Mouse (Mus musculus) heart, postnatal 0 days (tissue): ENCODE data around the gene Pcbp1. TPM values are rescaled to one million over a fixed set of nuclear protein-coding genes. Genes with fewer than 3 reads are reported as not detected.

Source experiments
- ATAC-seq: fragments of 200-750 bp; cut with Nextera tagmentation; 2 replicates; pipeline ENCODE4 v1.8.0; 2017; ENCODE audit warnings: low read depth, moderate number of reproducible peaks, moderate library complexity; ENCODE audit not compliant: insufficient read depth
- DNase-seq: peaks from one replicate; pipeline ENCODE4 v3.0.0-alpha.2; 2016; ENCODE audit warnings: low spot score
- H3K27ac ChIP-seq: fragments of 300-500 bp; sonication (generic); 2 replicates; pipeline ENCODE4 v1.5.1; 2014; ENCODE audit warnings: low read depth, mild to moderate bottlenecking
- H3K27me3 ChIP-seq: fragments of 300-500 bp; sonication (generic); 2 replicates; pipeline ENCODE4 v1.6.1; 2014; ENCODE audit warnings: low read length, mixed read lengths; ENCODE audit not compliant: control insufficient read depth, insufficient read depth
- H3K36me3 ChIP-seq: fragments of 300-500 bp; sonication (generic); replicated peaks from 2 replicates; pipeline ENCODE4 v1.6.1; 2014; ENCODE audit warnings: low read length, mixed read lengths; ENCODE audit not compliant: control insufficient read depth, insufficient read depth
- H3K4me1 ChIP-seq: fragments of 300-500 bp; sonication (generic); 2 replicates; pipeline ENCODE4 v1.6.1; 2014; ENCODE audit warnings: antibody characterized with exemption; ENCODE audit not compliant: control insufficient read depth, insufficient read depth
- H3K4me2 ChIP-seq: fragments of 300-500 bp; sonication (generic); 2 replicates; pipeline ENCODE4 v1.6.1; 2014; ENCODE audit warnings: low read depth, mild to moderate bottlenecking, low read length, moderate library complexity
- H3K4me3 ChIP-seq: fragments of 300-500 bp; sonication (generic); 2 replicates; pipeline ENCODE4 v1.5.1; 2014; ENCODE audit warnings: low read depth, low read length
- H3K9ac ChIP-seq: fragments of 300-500 bp; sonication (generic); replicated peaks from 2 replicates; pipeline ENCODE4 v1.6.1; 2014; ENCODE audit warnings: low read depth, low read length, mixed read lengths
- H3K9me3 ChIP-seq: fragments of 300-500 bp; sonication (generic); replicated peaks from 2 replicates; pipeline ENCODE4 v1.6.1; 2016; ENCODE audit warnings: low read length; ENCODE audit not compliant: control insufficient read depth
- CTCF ChIP-seq: IDR thresholded peaks from 2 replicates; pipeline ENCODE4 v1.5.1; 2016; ENCODE audit warnings: antibody characterized with exemption, control low read depth, low read depth
- EP300 ChIP-seq: IDR thresholded peaks from 2 replicates; pipeline ENCODE4 v1.6.1; 2016; ENCODE audit warnings: antibody characterized with exemption, low read depth
- WGBS: fragments of 180-500 bp; shearing (Covaris S2); extraction: QIAGEN DNeasy Blood & Tissue Kit; methylation state at CpG from one replicate; pipeline ENCODE4 v1.1.7; 2014; 5-methylcytosine and 5-hydroxymethylcytosine counted together
- polyA plus RNA-seq: library from polyadenylated mRNA; unstranded; fragments of >200 nt; fragmentation: Nextera tagmentation; extraction: Ambion mirVana; gene quantifications from 2 replicates; pipeline ENCODE4 v1.2.1, GENCODE M21; 2015
- total RNA-seq: library from RNA; depleted of rRNA; stranded (reverse); fragments of >200 nt; gene quantifications from 2 replicates; pipeline ENCODE4 v1.2.3, GENCODE M21; 2014; ENCODE audit warnings: low replicate concordance

The Pcbp1 gene
- total and polyA plus RNA-seq, 2 experiments from 2014 or later = 55.2 to 285 TPM

DNA sequence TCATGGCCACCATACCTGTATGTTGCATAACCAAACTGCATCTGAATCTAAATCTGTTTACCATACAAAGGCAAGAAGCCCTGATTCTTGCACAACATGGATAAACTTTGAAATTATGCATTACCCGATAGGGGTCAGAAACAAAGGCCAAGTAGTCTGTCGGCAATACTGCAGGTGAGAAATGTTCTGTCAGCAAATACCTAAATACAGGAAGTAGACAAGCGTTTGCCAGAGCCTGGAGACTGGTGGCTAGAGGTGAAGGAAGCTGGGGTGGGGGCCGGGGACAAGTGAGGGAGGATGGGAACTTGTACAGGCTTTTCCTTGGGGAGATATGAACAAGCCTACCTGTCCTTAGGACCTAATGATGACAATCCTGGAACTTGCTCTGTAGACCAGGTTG lies 15.1 kb downstream of the Pcbp1 start:
- Histone ChIP-seq H3K27me3 (no peaks in the 10 kb centered on the region), H3K4me3 (no peak overlapping the region), H3K36me3 (no peaks in the 10 kb centered on the region), H3K4me1 (no peaks in the 10 kb centered on the region; the same call in 1 of the 2 replicates), H3K9me3 (no peaks in the 10 kb centered on the region), H3K27ac (no peak overlapping the region), H3K4me2 (no peak overlapping the region), H3K9ac (no peak overlapping the region)
- no peak for TF ChIP-seq EP300
- TF ChIP-seq CTCF = no peak
- ATAC-seq = no peak
- 56% methylated on average over 4 of the region's 4 CpGs for WGBS
- DNase-seq = no peak

DNA sequence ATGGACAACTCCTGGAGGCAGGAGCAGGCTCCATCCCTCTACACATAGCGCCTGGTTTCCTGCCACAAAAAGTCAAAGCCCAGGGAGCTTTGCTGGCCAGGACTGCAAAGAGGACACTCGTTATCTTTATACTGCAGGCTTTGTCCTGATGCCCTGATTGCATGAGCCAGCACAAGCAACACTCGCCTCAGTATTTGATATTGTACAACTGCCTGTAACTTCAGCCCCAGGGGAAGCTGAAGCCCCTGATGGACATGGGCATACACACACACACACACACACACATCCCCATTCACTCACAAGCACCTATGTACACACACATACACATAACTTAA lies 16.3 kb downstream of the Pcbp1 start:
- WGBS = 47% methylated on average over 3 of the region's 3 CpGs
- H3K9ac ChIP-seq = no peak overlapping the region
- ATAC-seq (no peak), DNase-seq (no peak)
- H3K36me3 ChIP-seq = no peaks in the 10 kb centered on the region
- H3K4me3 ChIP-seq = no peak overlapping the region
- H3K4me2 ChIP-seq = no peak overlapping the region
- no peak for TF ChIP-seq CTCF
- TF ChIP-seq EP300 = no peak
- H3K27me3 ChIP-seq = no peaks in the 10 kb centered on the region
- peaks cover 7% of the 10 kb centered on the region; the same call in 1 of the 2 replicates for H3K4me1 ChIP-seq
- H3K9me3 ChIP-seq = no peaks in the 10 kb centered on the region
- no peak overlapping the region for H3K27ac ChIP-seq

DNA sequence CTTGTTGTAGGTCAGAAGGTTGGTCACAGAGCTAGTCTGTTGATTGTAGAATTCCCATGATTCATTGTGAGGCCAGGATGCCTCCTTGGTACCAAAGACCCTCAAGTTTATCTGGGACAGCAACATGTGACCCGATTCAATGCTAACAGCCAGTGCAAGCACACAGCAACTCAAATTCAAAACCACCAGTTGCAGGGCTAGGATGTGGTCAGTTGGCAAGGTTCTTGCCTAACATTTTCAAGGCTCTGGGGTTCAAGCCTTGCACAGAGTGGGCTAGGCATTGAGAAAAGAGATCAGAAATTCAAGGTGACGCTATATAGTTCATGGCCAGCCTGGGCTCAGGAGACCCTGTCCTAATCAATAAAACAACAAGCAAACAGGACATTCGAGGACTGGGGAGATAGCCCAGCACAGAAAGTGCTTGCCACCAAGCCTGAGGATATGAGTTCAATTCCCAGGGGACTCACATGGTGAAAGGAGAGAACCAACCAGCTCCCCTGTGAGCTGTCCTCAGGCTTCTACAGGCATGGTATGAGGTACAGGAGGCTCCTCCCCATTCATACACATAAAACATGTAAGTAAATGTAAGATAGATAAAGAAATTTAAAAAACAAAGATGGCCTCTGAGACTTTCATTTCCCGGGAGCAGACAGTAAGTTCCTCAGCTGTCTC lies 16.8 kb downstream of the Pcbp1 start:
- Histone ChIP-seq H3K27me3 (no peaks in the 10 kb centered on the region), H3K27ac (no peak overlapping the region), H3K9me3 (no peaks in the 10 kb centered on the region), H3K4me2 (no peak overlapping the region), H3K4me1 (peaks cover 7% of the 10 kb centered on the region; the same call in 1 of the 2 replicates), H3K36me3 (no peaks in the 10 kb centered on the region), H3K9ac (no peak overlapping the region), H3K4me3 (no peak overlapping the region)
- 57% methylated on average over 4 of the region's 4 CpGs for WGBS
- DNase-seq (no peak), ATAC-seq (no peak)
- no peak for TF ChIP-seq CTCF
- TF ChIP-seq EP300 = no peak

DNA sequence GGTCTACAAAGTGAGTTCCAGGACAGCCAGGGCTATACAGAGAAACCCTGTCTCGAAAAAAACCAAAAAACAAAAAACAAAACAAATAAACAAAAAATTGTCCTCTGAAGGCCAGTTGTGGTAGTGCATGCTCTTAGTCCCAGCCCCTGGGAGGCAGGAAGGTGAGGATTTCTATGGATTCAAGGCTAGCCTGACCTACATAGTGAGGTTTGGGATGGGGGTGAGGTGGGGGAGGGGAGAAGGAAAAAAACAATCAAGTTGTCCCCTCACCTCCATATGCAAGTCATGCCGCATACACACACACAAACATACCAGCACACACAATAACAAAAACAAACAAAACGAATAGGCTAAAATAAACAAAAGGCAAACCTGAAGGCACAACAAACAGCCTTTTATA lies 17.4 kb downstream of the Pcbp1 start:
- no peak overlapping the region for H3K4me2 ChIP-seq
- no peaks in the 10 kb centered on the region for H3K9me3 ChIP-seq
- TF ChIP-seq EP300 (no peak), CTCF (no peak)
- no peak overlapping the region for H3K27ac ChIP-seq
- WGBS = 71% methylated on average over 3 of the region's 3 CpGs
- H3K4me1 ChIP-seq = peaks cover 7% of the 10 kb centered on the region; the same call in 1 of the 2 replicates
- ATAC-seq (no peak), DNase-seq (no peak)
- no peaks in the 10 kb centered on the region for H3K36me3 ChIP-seq
- no peaks in the 10 kb centered on the region for H3K27me3 ChIP-seq
- H3K9ac ChIP-seq = no peak overlapping the region
- H3K4me3 ChIP-seq = no peak overlapping the region

DNA sequence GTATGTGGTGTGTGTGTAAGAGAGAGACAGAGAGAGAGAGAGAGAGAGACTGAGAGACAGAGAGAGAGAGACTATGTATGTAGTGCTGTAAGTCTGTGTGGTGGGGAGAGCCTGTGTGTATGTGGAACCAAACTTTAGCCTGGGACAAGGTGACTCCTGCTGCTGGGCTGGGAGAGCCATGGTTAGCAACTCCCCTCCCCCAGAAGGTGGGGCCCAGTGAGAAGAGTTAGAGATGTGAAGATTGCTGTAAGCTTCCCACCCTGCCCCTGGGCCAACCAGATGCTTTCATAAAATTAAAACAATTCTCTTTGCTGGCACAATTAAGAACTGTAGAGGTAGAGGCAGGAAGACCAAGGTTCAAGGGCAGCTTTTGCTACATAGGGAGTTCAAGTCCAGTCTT lies 19.0 kb downstream of the Pcbp1 start:
- TF ChIP-seq CTCF (no peak), EP300 (no peak)
- no peak for ATAC-seq
- Histone ChIP-seq H3K9ac (no peak overlapping the region), H3K9me3 (no peaks in the 10 kb centered on the region), H3K4me1 (peaks cover 7% of the 10 kb centered on the region; the same call in 1 of the 2 replicates), H3K4me2 (no peak overlapping the region), H3K27ac (no peak overlapping the region), H3K27me3 (no peaks in the 10 kb centered on the region), H3K36me3 (no peaks in the 10 kb centered on the region), H3K4me3 (no peak overlapping the region)
- DNase-seq = no peak

DNA sequence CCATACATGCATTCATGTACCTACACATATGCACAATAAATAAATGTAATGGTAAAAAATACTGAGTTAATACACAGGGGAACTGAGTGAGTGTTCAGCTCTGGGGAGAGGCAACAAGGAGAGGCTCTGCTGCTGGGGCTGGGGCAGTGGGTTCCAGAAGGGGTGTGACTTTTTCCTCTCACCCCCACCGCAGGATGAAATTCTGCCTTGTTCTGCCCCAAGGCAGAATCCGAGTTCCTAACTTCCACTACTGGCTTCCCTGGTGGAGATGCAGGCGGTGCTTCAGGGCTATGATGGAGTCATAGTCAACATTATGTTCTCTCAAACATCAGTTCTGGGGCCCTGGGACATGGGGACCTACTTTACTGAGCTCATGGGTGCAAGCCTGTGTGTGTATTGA lies 19.8 kb downstream of the Pcbp1 start:
- DNase-seq = no peak
- Histone ChIP-seq H3K27ac (no peak overlapping the region), H3K4me2 (no peak overlapping the region), H3K4me1 (peaks cover 7% of the 10 kb centered on the region; the same call in 1 of the 2 replicates), H3K9ac (no peak overlapping the region), H3K4me3 (no peak overlapping the region), H3K27me3 (no peaks in the 10 kb centered on the region), H3K9me3 (no peaks in the 10 kb centered on the region), H3K36me3 (no peaks in the 10 kb centered on the region)
- no peak for ATAC-seq
- TF ChIP-seq EP300 (no peak), CTCF (no peak)
- WGBS = 82% methylated on average over 3 of the region's 3 CpGs
